Mouse (Mus musculus): ENCODE results near the gene Egflam. TPM values are rescaled to one million over a fixed set of nuclear protein-coding genes. Genes with fewer than 3 reads are reported as not detected.

Gene Egflam
- polyA plus RNA-seq, 2 experiments: 0.18 to 0.51 TPM

DNA sequence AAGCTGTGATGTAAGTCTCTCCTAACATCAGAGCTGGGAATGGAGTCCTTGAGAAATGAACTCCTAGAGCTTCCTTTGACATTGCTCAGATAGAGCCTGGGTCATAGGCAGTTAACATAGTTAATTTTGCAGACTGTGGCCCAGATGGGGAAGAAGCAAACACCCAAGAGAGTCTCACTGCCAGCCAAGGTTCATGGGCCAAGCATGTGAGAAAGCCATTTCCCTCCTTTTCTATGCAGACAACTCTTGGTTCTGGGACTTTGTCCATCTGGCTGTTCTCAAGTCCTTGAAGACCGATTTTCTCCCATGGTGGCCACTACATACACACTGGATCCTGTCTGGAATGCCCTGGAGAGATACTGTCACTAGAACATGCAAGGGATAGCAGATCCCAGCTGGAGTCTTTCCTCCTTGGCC is 45.6 kb downstream of the Egflam start:
- H3K36me3 ChIP-seq (replicated peaks; ENCODE audit: control insufficient read depth, insufficient read depth, low read depth): no peaks in the 10 kb centered on the region
- H3K4me1 ChIP-seq (replicated peaks; ENCODE audit: control insufficient read depth in 2 of 2, insufficient read depth in 2 of 2, low read length in 1 of 2): no peaks in the 10 kb centered on the region
- no peak overlapping the region for H3K27ac ChIP-seq
- H3K27me3 ChIP-seq (ENCODE audit: control insufficient read depth, insufficient read depth, low read length): no peaks in the 10 kb centered on the region
- no peak for TF ChIP-seq CTCF (IDR thresholded peaks at IDR 0.05; ENCODE audit: low read depth)
- no peak for TF ChIP-seq EP300 (IDR thresholded peaks at IDR 0.05; ENCODE audit: low read depth)
- DNase-seq (ENCODE audit: low read depth in 3 of 3, low spot score in 3 of 3) (no peak), ATAC-seq (ENCODE audit: insufficient read depth) (no peak)
- no peak overlapping the region for H3K9ac ChIP-seq (replicated peaks)
- 48% methylated on average over 1 of the region's 1 CpGs for WGBS (ENCODE audit: insufficient replicate concordance)
- no peak overlapping the region for H3K4me3 ChIP-seq (ENCODE audit: insufficient read depth in 1 of 2, low read depth in 2 of 2, low read length in 2 of 2)
- no peaks in the 10 kb centered on the region for H3K9me3 ChIP-seq (ENCODE audit: control insufficient read depth, low read length)
- H3K4me2 ChIP-seq (ENCODE audit: low read depth): no peak overlapping the region

DNA sequence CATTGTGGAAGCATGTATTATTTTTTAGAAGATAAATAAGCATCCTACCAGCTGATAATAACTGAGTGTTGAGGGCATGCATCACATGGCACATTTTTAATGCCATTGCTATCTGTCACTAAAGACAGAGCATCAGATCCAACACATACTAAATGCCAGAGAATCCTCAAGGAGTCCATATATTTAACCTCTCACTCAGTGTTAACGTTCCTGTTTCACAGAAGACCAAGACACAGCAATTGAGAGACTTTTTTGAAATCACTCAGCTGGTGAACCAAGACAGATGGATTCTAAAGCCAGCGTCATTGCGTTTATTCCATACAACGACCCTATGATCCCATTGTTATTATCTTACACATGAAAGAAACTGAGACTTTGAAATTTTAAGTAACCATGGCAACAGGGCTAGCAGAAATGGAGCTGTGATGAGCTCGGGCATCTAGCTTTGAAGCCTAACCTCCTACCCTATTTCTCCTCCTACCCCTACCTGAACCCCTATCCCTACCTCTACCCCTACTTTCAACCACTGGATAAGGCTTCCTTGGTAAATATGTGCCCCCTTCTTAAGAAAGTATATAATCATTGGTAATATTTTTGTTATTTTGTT is 57.4 kb downstream of the Egflam start:
- WGBS (ENCODE audit: insufficient replicate concordance): 54% methylated on average over 5 of the region's 5 CpGs
- ATAC-seq (ENCODE audit: insufficient read depth): no peak
- Histone ChIP-seq H3K4me1 (replicated peaks; ENCODE audit: control insufficient read depth in 2 of 2, insufficient read depth in 2 of 2, low read length in 1 of 2) (no peaks in the 10 kb centered on the region), H3K9me3 (ENCODE audit: control insufficient read depth, low read length) (no peaks in the 10 kb centered on the region), H3K4me3 (ENCODE audit: insufficient read depth in 1 of 2, low read depth in 2 of 2, low read length in 2 of 2) (no peak overlapping the region), H3K36me3 (replicated peaks; ENCODE audit: control insufficient read depth, insufficient read depth, low read depth) (no peaks in the 10 kb centered on the region), H3K27me3 (ENCODE audit: control insufficient read depth, insufficient read depth, low read length) (no peaks in the 10 kb centered on the region), H3K27ac (no peak overlapping the region), H3K9ac (replicated peaks) (no peak overlapping the region), H3K4me2 (ENCODE audit: low read depth) (no peak overlapping the region)
- TF ChIP-seq CTCF (IDR thresholded peaks at IDR 0.05; ENCODE audit: low read depth): no peak
- no peak for TF ChIP-seq EP300 (IDR thresholded peaks at IDR 0.05; ENCODE audit: low read depth)
- DNase-seq (ENCODE audit: low read depth in 3 of 3, low spot score in 3 of 3): no peak

DNA sequence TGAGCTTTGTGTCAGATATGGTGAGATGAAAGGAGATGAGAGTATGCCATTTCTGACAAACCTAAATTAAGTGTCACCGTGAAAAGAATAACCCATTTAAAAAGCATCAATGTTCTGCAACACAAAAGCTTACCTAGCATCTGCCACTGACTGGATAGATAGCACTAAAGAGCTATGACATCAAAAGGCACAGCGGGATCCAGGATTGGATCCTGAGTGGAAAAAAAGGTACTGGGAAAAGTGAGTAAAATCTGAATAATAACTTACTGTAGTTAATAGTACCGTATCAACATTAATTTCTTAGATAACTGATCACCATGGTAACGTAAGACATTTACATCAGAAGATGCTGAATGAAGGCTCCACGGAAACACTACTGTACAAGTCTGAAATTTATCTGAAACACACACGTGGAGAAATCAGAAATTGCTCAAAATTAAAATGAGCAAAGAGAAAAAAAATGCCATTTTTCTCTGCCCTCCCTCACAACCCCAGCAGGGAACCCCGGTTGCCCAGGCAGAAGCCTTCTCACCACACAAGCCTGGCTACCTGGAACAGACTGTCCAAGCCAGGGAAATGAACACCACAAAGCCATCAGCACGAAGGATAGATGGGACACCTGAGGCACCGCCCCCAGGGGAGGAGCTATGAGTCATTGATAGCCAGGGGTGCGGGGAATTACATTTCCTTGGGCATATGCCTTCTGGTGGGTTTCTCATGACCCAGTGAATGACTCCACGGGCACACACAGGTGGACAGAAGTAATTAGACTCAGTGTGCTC is 63.5 kb downstream of the Egflam start:
- H3K9ac ChIP-seq (replicated peaks): no peak overlapping the region
- DNase-seq (ENCODE audit: low read depth in 3 of 3, low spot score in 3 of 3) (no peak), ATAC-seq (ENCODE audit: insufficient read depth) (no peak)
- no peak overlapping the region for H3K4me2 ChIP-seq (ENCODE audit: low read depth)
- WGBS (ENCODE audit: insufficient replicate concordance): 55% methylated on average over 11 of the region's 11 CpGs
- H3K4me3 ChIP-seq (ENCODE audit: insufficient read depth in 1 of 2, low read depth in 2 of 2, low read length in 2 of 2): no peak overlapping the region
- no peaks in the 10 kb centered on the region for H3K27me3 ChIP-seq (ENCODE audit: control insufficient read depth, insufficient read depth, low read length)
- no peaks in the 10 kb centered on the region for H3K36me3 ChIP-seq (replicated peaks; ENCODE audit: control insufficient read depth, insufficient read depth, low read depth)
- no peaks in the 10 kb centered on the region for H3K4me1 ChIP-seq (replicated peaks; ENCODE audit: control insufficient read depth in 2 of 2, insufficient read depth in 2 of 2, low read length in 1 of 2)
- H3K9me3 ChIP-seq (ENCODE audit: control insufficient read depth, low read length): no peaks in the 10 kb centered on the region
- no peak overlapping the region for H3K27ac ChIP-seq
- TF ChIP-seq EP300 (IDR thresholded peaks at IDR 0.05; ENCODE audit: low read depth) (no peak), CTCF (IDR thresholded peaks at IDR 0.05; ENCODE audit: low read depth) (no peak)

DNA sequence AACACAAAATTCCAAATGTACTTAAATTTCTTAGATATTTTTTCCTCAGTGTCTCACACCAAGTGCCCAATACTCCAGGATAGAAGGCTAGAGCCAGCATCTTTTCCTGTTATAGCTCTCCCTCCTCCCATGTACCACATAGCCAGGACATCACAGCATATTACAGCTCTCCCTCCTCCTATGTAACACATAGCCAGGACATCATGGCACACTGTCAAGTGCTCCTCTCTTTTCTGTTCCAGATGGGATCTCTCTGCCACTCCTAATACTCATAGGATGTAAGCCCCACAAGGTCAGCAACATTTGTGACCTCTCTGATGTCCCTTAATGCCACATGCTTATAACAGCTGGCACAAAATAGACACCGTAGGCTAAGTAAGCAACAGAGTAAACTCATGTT is 65.3 kb downstream of the Egflam start:
- Histone ChIP-seq H3K9me3 (ENCODE audit: control insufficient read depth, low read length) (no peaks in the 10 kb centered on the region), H3K27me3 (ENCODE audit: control insufficient read depth, insufficient read depth, low read length) (no peaks in the 10 kb centered on the region), H3K4me3 (ENCODE audit: insufficient read depth in 1 of 2, low read depth in 2 of 2, low read length in 2 of 2) (no peak overlapping the region), H3K4me1 (replicated peaks; ENCODE audit: control insufficient read depth in 2 of 2, insufficient read depth in 2 of 2, low read length in 1 of 2) (no peaks in the 10 kb centered on the region), H3K36me3 (replicated peaks; ENCODE audit: control insufficient read depth, insufficient read depth, low read depth) (no peaks in the 10 kb centered on the region), H3K4me2 (ENCODE audit: low read depth) (no peak overlapping the region), H3K9ac (replicated peaks) (no peak overlapping the region), H3K27ac (no peak overlapping the region)
- no peak for ATAC-seq (ENCODE audit: insufficient read depth)
- 70% methylated on average over 1 of the region's 1 CpGs for WGBS (ENCODE audit: insufficient replicate concordance)
- TF ChIP-seq EP300 (IDR thresholded peaks at IDR 0.05; ENCODE audit: low read depth) (no peak), CTCF (IDR thresholded peaks at IDR 0.05; ENCODE audit: low read depth) (no peak)
- DNase-seq (ENCODE audit: low read depth in 3 of 3, low spot score in 3 of 3): no peak

DNA sequence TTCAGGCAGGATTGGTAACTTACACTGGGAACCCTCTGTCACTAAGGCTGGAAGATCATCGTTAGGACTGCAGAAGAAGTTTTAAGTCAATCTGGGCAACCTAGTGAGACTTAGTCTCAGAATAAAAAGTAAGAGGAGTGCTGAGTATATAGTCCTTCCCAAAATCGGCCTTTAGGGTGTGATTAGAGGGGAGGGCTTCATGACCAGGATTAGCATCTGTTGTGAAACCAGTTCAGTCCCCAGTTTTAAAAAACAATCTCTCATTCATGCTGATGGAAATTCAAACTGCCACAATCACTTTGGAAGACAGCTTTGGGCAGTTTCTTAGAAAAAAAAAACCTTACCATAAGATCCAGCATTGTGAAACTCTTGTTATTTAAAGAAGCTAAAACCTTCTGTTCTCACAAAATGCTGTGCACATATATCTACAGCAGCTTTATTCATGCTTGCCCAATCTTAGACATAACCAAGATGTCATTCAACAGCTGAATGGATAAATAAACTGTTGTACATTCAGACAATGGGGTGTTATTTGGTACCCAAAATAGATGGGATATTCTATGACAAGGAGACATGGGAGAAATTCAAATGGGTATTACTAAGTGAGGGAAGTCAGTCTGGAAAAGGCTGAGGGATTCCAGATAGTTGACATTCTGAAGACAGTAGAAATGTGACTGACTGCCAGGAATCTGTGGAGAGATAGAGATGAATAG is 75.4 kb downstream of the Egflam start:
- ATAC-seq (ENCODE audit: insufficient read depth) (no peak), DNase-seq (ENCODE audit: low read depth in 3 of 3, low spot score in 3 of 3) (no peak)
- Histone ChIP-seq H3K4me1 (replicated peaks; ENCODE audit: control insufficient read depth in 2 of 2, insufficient read depth in 2 of 2, low read length in 1 of 2) (no peaks in the 10 kb centered on the region), H3K9ac (replicated peaks) (no peak overlapping the region), H3K4me3 (ENCODE audit: insufficient read depth in 1 of 2, low read depth in 2 of 2, low read length in 2 of 2) (no peak overlapping the region), H3K4me2 (ENCODE audit: low read depth) (no peak overlapping the region), H3K36me3 (replicated peaks; ENCODE audit: control insufficient read depth, insufficient read depth, low read depth) (no peaks in the 10 kb centered on the region), H3K27me3 (ENCODE audit: control insufficient read depth, insufficient read depth, low read length) (no peaks in the 10 kb centered on the region), H3K9me3 (ENCODE audit: control insufficient read depth, low read length) (no peaks in the 10 kb centered on the region), H3K27ac (no peak overlapping the region)
- 61% methylated on average over 2 of the region's 2 CpGs for WGBS (ENCODE audit: insufficient replicate concordance)
- TF ChIP-seq EP300 (IDR thresholded peaks at IDR 0.05; ENCODE audit: low read depth) (no peak), CTCF (IDR thresholded peaks at IDR 0.05; ENCODE audit: low read depth) (no peak)
